In genomic region chr4:132455561-132455960, GRCm38 (mm10) we compare ENCODE assay signal across 24 mouse cellular contexts. TPM values are rescaled to one million over a fixed set of nuclear protein-coding genes. Genes with fewer than 3 reads are reported as not detected.
A peak's percentile ranks its signal among the peaks of the same experiment; 100 is the strongest.
DNase-seq lines count a peak whose midpoint lies in the region; ATAC-seq and TF ChIP-seq lines count a peak whose summit lies in the region.
"Had no signal": no experiment of that assay in that cellular context is flagged by ENCODE, and none has a peak within 500 bp of the region (broad histone marks: within the 10 kb centered on the region; RNA-seq: fewer than 3 reads in every experiment).

No protein-coding gene starts in this region.

- H3K27me3 ChIP-seq in embryonic facial prominence, embryonic 13.5 days = no peaks in the 10 kb centered on the region
- no peaks in the 10 kb centered on the region for H3K27me3 ChIP-seq in embryonic facial prominence, embryonic 10.5 days (replicated peaks; ENCODE audit: low read depth, poor library complexity, severe bottlenecking)
- H3K27me3 ChIP-seq in liver, embryonic 12.5 days (replicated peaks) = no peaks in the 10 kb centered on the region
- H3K27me3 ChIP-seq in liver, embryonic 11.5 days (replicated peaks; ENCODE audit: control insufficient read depth, insufficient read depth, low read length) = no peaks in the 10 kb centered on the region
- no peaks in the 10 kb centered on the region for H3K27me3 ChIP-seq in stomach, postnatal 0 days (ENCODE audit: control insufficient read depth, insufficient read depth, low read length)
- H3K27me3 ChIP-seq: hindbrain, embryonic 15.5 days; limb, embryonic 12.5 days; midbrain, embryonic 12.5 days; neural tube, embryonic 15.5 days had no signal

- H3K9me3 ChIP-seq in embryonic facial prominence, embryonic 13.5 days = no peaks in the 10 kb centered on the region
- no peaks in the 10 kb centered on the region for H3K9me3 ChIP-seq in embryonic facial prominence, embryonic 10.5 days
- no peaks in the 10 kb centered on the region for H3K9me3 ChIP-seq in liver, embryonic 12.5 days (replicated peaks)
- no peaks in the 10 kb centered on the region for H3K9me3 ChIP-seq in liver, embryonic 11.5 days (ENCODE audit: control insufficient read depth, low read length)
- H3K9me3 ChIP-seq in stomach, postnatal 0 days (ENCODE audit: control insufficient read depth, low read length) = no peaks in the 10 kb centered on the region
- H3K9me3 ChIP-seq: hindbrain, embryonic 15.5 days; limb, embryonic 12.5 days; midbrain, embryonic 12.5 days; neural tube, embryonic 15.5 days had no signal

- WGBS in embryonic facial prominence, embryonic 13.5 days = 83% methylated on average over 6 of the region's 6 CpGs
- WGBS in embryonic facial prominence, embryonic 10.5 days = 96% methylated on average over 6 of the region's 6 CpGs
- WGBS in liver, embryonic 12.5 days (ENCODE audit: insufficient replicate concordance) = 83% methylated on average over 6 of the region's 6 CpGs
- 94% methylated on average over 6 of the region's 6 CpGs for WGBS in liver, embryonic 11.5 days
- WGBS in stomach, postnatal 0 days = 71% methylated on average over 6 of the region's 6 CpGs

- ATAC-seq in embryonic facial prominence, embryonic 13.5 days (ENCODE audit: insufficient number of reproducible peaks, insufficient read depth, low FRiP score, low TSS enrichment, low read depth) = no peak
- ATAC-seq in liver, embryonic 12.5 days = no peak
- no peak for ATAC-seq in liver, embryonic 11.5 days (replicated peaks; ENCODE audit: low FRiP score)
- no peak for ATAC-seq in stomach, postnatal 0 days (ENCODE audit: low FRiP score, low TSS enrichment)
- ATAC-seq: forebrain, postnatal 0 days had no signal

- no peak overlapping the region for H3K4me3 ChIP-seq in embryonic facial prominence, embryonic 13.5 days
- no peak overlapping the region for H3K4me3 ChIP-seq in embryonic facial prominence, embryonic 10.5 days
- H3K4me3 ChIP-seq in liver, embryonic 12.5 days = no peak overlapping the region
- H3K4me3 ChIP-seq in liver, embryonic 11.5 days (ENCODE audit: low read depth, low read length) = no peak overlapping the region
- no peak overlapping the region for H3K4me3 ChIP-seq in stomach, postnatal 0 days (ENCODE audit: low read depth, low read length)
- H3K4me3 ChIP-seq: hindbrain, embryonic 15.5 days; limb, embryonic 12.5 days; midbrain, embryonic 12.5 days; neural tube, embryonic 15.5 days had no signal

- TF ChIP-seq CTCF in stomach, postnatal 0 days (IDR thresholded peaks at IDR 0.05; ENCODE audit: low read depth) = no peak

- H3K27ac ChIP-seq in embryonic facial prominence, embryonic 13.5 days = peak overlapping the region; percentile 57
- no peak overlapping the region for H3K27ac ChIP-seq in embryonic facial prominence, embryonic 10.5 days (replicated peaks)
- H3K27ac ChIP-seq in liver, embryonic 12.5 days = 0 out of 2 replicates have a peak overlapping the region, but pooled peaks have one; percentile 40
- H3K27ac ChIP-seq in liver, embryonic 11.5 days (ENCODE audit: low read depth, low read length) = no peak overlapping the region
- H3K27ac ChIP-seq in stomach, postnatal 0 days (replicated peaks) = peak overlapping the region; percentile 56
- H3K27ac ChIP-seq: hindbrain, embryonic 15.5 days; liver, embryonic 14.5 days; midbrain, embryonic 12.5 days; neural tube, embryonic 15.5 days had no signal

- TF ChIP-seq EP300 in stomach, postnatal 0 days (optimal IDR thresholded peaks at IDR 0.05) = no peak

- peaks cover 40% of the 10 kb centered on the region for H3K36me3 ChIP-seq in embryonic facial prominence, embryonic 13.5 days
- peaks cover 41% of the 10 kb centered on the region for H3K36me3 ChIP-seq in embryonic facial prominence, embryonic 10.5 days (replicated peaks)
- peaks cover 41% of the 10 kb centered on the region for H3K36me3 ChIP-seq in liver, embryonic 12.5 days
- peaks cover 25% of the 10 kb centered on the region for H3K36me3 ChIP-seq in liver, embryonic 11.5 days (ENCODE audit: control insufficient read depth, insufficient read depth, low read length)
- H3K36me3 ChIP-seq in stomach, postnatal 0 days (ENCODE audit: control insufficient read depth, insufficient read depth, low read length) = peaks cover 10% of the 10 kb centered on the region; the same call in 1 of the 2 replicates

- H3K4me2 ChIP-seq in embryonic facial prominence, embryonic 13.5 days = no peak overlapping the region
- H3K4me2 ChIP-seq in liver, embryonic 12.5 days = no peak overlapping the region
- no peak overlapping the region for H3K4me2 ChIP-seq in liver, embryonic 11.5 days
- no peak overlapping the region for H3K4me2 ChIP-seq in stomach, postnatal 0 days (replicated peaks; ENCODE audit: low read depth)
- H3K4me2 ChIP-seq: heart, embryonic 11.5 days; hindbrain, embryonic 15.5 days; limb, embryonic 12.5 days; midbrain, embryonic 12.5 days; neural tube, embryonic 15.5 days had no signal

- no peak overlapping the region for H3K9ac ChIP-seq in embryonic facial prominence, embryonic 13.5 days
- no peak overlapping the region for H3K9ac ChIP-seq in liver, embryonic 12.5 days
- H3K9ac ChIP-seq in liver, embryonic 11.5 days (ENCODE audit: low read depth, low read length) = no peak overlapping the region
- no peak overlapping the region for H3K9ac ChIP-seq in stomach, postnatal 0 days (ENCODE audit: low read length)
- H3K9ac ChIP-seq: forebrain, postnatal 0 days; hindbrain, embryonic 15.5 days; limb, embryonic 12.5 days; liver, embryonic 14.5 days; midbrain, embryonic 12.5 days; neural tube, embryonic 15.5 days had no signal

- no peak for DNase-seq in embryonic facial prominence, embryonic 10.5 days (ENCODE audit: low spot score)
- DNase-seq in liver, embryonic 11.5 days (ENCODE audit: low spot score) = no peak
- DNase-seq in gonadal fat pad, adult 2 months (ENCODE audit: low read depth) = peak; percentile 95
- DNase-seq in stomach, postnatal 0 days (ENCODE audit: low spot score) = no peak
- no peak for DNase-seq in heart, adult 9 months (ENCODE audit: low spot score in 2 of 2)
- DNase-seq: adrenal gland, postnatal 25 days; cerebellum, adult 8-10 months; cerebellum, postnatal 36 days; embryo, embryonic 11 days; forebrain, postnatal 0 days; gastrocnemius, postnatal 14 days; layer of hippocampus, postnatal 36 days; lung, postnatal 14 days; right cerebral cortex, adult 18-20 months; right cerebral cortex, postnatal 4 days; thymus, postnatal 25 days had no signal

- H3K4me1 ChIP-seq in embryonic facial prominence, embryonic 13.5 days = no peaks in the 10 kb centered on the region
- no peaks in the 10 kb centered on the region for H3K4me1 ChIP-seq in embryonic facial prominence, embryonic 10.5 days
- peaks cover 4% of the 10 kb centered on the region; the same call in 1 of the 2 replicates for H3K4me1 ChIP-seq in liver, embryonic 12.5 days
- no peaks in the 10 kb centered on the region for H3K4me1 ChIP-seq in liver, embryonic 11.5 days (replicated peaks; ENCODE audit: control insufficient read depth, insufficient read depth, low read length)
- H3K4me1 ChIP-seq in stomach, postnatal 0 days (replicated peaks; ENCODE audit: control insufficient read depth, insufficient read depth) = no peaks in the 10 kb centered on the region
- H3K4me1 ChIP-seq: hindbrain, embryonic 15.5 days; limb, embryonic 12.5 days; midbrain, embryonic 12.5 days; neural tube, embryonic 15.5 days had no signal

RNA-seq across cellular contexts. Expression of gene Med18, which starts 8.2 kb away (rescaled TPM):
- 28.7 and 36.4 TPM in 2 replicates for polyA plus RNA-seq in embryonic facial prominence, embryonic 13.5 days (2015; fragmentation: Nextera tagmentation; extraction: Ambion mirVana)
- polyA plus RNA-seq in embryonic facial prominence, embryonic 10.5 days (2016; fragmentation: Nextera tagmentation; extraction: Ambion mirVana) = 37.0 and 41.7 TPM in 2 replicates
- polyA plus RNA-seq in liver, embryonic 12.5 days (2016; fragmentation: Nextera tagmentation; extraction: Ambion mirVana) = 19.4 and 21.2 TPM in 2 replicates
- polyA plus RNA-seq in liver, embryonic 11.5 days (2014; fragmentation: Nextera tagmentation; extraction: Ambion mirVana) = 24.6 and 24.7 TPM in 2 replicates
- 4.5 and 6.7 TPM in 2 replicates for polyA plus RNA-seq in gonadal fat pad, adult 2 months (2012; rRNA removed)
- 12.2 and 13.6 TPM in 2 replicates for polyA plus RNA-seq in stomach, postnatal 0 days (2015; fragmentation: Nextera tagmentation; extraction: Ambion mirVana)

RNA-seq across cellular contexts. Expression of gene Phactr4, which starts 33.3 kb away (rescaled TPM):
- polyA plus RNA-seq in embryonic facial prominence, embryonic 13.5 days (2015; fragmentation: Nextera tagmentation; extraction: Ambion mirVana) = 22.7 and 23.6 TPM in 2 replicates
- 25.9 and 27.4 TPM in 2 replicates for polyA plus RNA-seq in embryonic facial prominence, embryonic 10.5 days (2016; fragmentation: Nextera tagmentation; extraction: Ambion mirVana)
- polyA plus RNA-seq in liver, embryonic 12.5 days (2016; fragmentation: Nextera tagmentation; extraction: Ambion mirVana) = 14.4 and 14.5 TPM in 2 replicates
- polyA plus RNA-seq in liver, embryonic 11.5 days (2014; fragmentation: Nextera tagmentation; extraction: Ambion mirVana) = 30.9 and 32.4 TPM in 2 replicates
- polyA plus RNA-seq in gonadal fat pad, adult 2 months (2012; rRNA removed) = 6.2 and 12.9 TPM in 2 replicates
- 17.6 and 20.6 TPM in 2 replicates for polyA plus RNA-seq in stomach, postnatal 0 days (2015; fragmentation: Nextera tagmentation; extraction: Ambion mirVana)

RNA-seq across cellular contexts. Expression of gene Sesn2, which starts 54.7 kb away (rescaled TPM):
- 8.7 and 9.0 TPM in 2 replicates for polyA plus RNA-seq in embryonic facial prominence, embryonic 13.5 days (2015; fragmentation: Nextera tagmentation; extraction: Ambion mirVana)
- 12.3 and 13.3 TPM in 2 replicates for polyA plus RNA-seq in embryonic facial prominence, embryonic 10.5 days (2016; fragmentation: Nextera tagmentation; extraction: Ambion mirVana)
- polyA plus RNA-seq in liver, embryonic 12.5 days (2016; fragmentation: Nextera tagmentation; extraction: Ambion mirVana) = 9.3 and 10.6 TPM in 2 replicates
- polyA plus RNA-seq in liver, embryonic 11.5 days (2014; fragmentation: Nextera tagmentation; extraction: Ambion mirVana) = 10.2 and 10.5 TPM in 2 replicates
- 25.6 and 26.3 TPM in 2 replicates for polyA plus RNA-seq in gonadal fat pad, adult 2 months (2012; rRNA removed)
- polyA plus RNA-seq in stomach, postnatal 0 days (2015; fragmentation: Nextera tagmentation; extraction: Ambion mirVana) = 7.6 and 8.2 TPM in 2 replicates

Comparison
In these comparisons a context has a peak if more than half of its experiments do, and no peak if none do; other contexts are left out.
1. H3K27ac ChIP-seq: peak in embryonic facial prominence, embryonic 13.5 days (single experiment), liver, embryonic 12.5 days (single experiment) and stomach, postnatal 0 days (single experiment); none in embryonic facial prominence, embryonic 10.5 days (single experiment) and liver, embryonic 11.5 days (single experiment).